Mouse (Mus musculus): Measurements from ENCODE around the gene Plekho2.

Gene Plekho2

GRCm38 (mm10) chr9:65579781-65580371 lies at the start of gene Plekho2:
Plekho2 (minus strand) TSS chr9:65580040.
- DNase-seq (ENCODE audit: low read depth) = peak; percentile 89

DNA sequence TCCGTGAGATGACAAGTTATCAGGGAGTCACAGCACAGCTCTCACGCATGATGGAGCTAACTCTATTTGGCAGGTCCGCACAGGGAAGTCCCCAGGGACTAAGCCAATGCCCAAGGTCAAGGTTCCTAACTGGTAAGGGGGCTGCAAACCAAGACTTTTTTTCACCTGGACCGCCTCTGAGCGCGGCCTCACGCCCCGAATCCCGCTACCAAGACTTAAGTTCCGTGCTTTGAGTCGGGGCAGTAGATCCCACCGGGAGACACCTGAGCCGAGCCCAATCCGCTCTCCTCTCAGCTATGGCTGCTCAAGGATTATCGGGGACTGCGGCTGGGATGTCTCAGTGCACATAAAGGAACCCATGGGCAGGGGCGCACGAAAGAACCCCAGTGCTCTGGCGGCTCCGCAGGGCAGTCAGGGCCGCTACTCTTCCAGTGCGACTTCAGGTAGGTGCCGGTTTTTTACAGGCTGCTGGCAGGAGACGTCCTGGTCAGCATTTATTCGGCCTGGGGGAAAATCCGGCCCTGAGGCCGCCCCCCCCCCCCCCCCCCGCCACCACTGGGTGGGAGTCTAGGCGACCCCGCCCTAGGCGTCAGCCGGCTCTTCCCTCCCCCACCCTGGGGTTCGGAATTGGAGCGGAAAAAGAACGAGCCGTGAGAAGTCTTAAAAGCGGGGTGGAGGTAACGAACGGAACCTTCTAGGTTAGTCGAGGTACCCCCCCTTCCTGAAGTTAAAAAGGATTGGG lies 49.4 kb upstream of the Plekho2 start, which contains the start of gene Rbpms2:
Gene Rbpms2 (plus strand): TSS at position 624 of the 742 bp plus-strand sequence.
- DNase-seq (ENCODE audit: low read depth) = no peak

DNA sequence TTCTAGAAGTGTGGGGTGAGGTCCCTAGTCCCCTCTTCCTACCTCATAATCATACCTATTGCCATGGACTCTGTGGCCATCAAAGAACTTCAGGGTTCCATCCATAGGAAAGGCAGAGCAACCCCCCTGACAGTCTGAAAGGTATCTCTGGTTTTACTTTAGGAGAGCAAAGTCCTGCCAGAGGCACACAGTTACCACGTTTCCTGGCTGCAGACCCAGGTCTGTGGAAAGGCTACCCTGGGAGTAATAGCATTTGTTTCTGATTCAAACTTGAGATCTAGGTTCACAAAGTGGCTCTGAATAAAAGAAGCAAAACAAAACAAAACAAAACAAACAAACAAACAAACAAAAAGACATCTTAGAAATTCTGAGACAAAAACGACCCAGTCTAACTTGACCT lies 44.4 kb upstream of the Plekho2 start:
- no peak for DNase-seq (ENCODE audit: low read depth)

- DNase-seq (ENCODE audit: low read depth) = no peak
Measured at GRCm38 (mm10) chr9:65622826-65623225, 43.0 kb upstream of the Plekho2 start.

DNA sequence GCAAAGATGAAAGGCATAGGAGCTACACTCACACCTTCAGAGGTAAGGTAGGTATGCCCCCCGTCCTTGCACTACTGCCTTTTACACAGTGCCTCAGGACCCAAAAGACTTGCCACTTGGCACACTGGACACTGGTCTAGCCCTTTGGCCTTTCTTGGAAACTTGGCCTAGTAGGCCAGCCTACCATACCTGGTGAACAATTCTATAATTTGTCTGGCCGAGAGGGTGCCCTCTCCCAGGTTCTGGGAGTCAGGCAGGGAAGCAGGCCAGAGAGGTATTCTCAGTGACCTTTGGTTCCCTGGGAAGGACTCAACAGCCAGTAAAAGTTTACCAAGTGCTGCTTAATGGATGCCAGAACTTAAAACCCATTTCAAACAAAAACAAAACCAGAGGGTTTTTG lies 41.8 kb upstream of the Plekho2 start:
- no peak for DNase-seq (ENCODE audit: low read depth)

DNA sequence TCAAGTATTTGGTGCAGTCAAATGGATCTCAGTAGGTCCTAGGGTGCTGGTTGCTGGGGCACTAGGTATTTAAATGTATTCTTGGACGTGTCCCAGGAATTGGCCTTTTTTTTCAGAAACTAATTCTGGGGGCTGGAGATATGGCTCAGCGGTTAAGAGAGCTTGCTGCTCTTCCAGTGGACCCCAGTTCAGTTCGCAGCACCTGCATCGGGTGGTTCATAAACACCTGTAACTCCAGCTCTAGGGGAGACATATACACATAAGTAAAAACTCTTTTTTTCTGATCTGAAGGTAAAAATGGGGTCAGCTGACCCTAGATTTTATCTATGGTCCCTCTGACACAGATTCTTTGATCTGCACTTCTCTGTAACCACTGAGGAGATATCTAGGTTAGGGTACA lies 41.4 kb upstream of the Plekho2 start:
- no peak for DNase-seq (ENCODE audit: low read depth)

DNA sequence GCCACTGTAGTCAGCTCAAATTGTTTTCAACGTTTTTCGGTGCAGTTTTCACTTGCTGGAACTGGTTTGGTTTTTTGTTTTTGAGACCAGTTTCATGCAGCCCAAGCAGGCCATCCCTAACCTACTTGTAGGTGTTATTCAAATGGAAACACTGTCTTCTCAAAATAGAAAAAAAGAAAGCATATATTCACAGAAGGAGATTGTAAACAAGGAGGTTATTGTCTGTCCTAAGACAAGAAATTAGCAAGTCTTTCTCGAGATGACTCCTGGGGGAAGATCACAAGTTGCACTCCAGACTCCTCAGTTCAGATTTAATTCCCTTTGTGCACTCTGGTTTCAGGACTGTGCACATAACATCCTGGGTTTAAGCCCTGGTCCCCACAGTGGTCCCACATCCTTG lies 39.5 kb upstream of the Plekho2 start:
- no peak for DNase-seq (ENCODE audit: low read depth)

- no peak for DNase-seq (ENCODE audit: low read depth)
Measured at GRCm38 (mm10) chr9:65613098-65613497, 33.3 kb upstream of the Plekho2 start.

DNA sequence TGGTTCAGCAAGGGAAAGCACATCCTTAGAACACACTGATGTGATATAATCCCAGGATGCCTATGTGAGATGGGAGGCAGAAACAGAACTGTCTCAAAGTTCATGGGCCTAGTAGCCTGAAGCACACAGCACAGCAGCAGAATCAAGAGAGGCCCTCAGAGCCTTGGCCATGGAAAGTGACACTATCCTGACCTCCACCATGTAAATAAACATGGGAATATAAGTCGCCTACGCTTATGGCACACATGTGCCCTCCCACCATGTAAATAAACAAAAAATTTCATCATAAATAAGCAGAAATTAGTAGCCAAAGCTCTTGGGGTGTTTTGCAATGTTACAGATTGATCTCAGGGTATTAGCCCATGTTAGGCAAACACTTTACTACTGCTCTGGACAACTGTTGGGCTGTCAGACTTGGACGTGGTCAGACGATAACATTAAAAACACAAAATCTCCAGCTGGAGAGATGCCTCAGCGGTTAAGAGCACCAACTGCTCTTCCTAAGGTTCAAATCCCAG lies 32.2 kb upstream of the Plekho2 start:
- DNase-seq (ENCODE audit: low read depth) = no peak

DNA sequence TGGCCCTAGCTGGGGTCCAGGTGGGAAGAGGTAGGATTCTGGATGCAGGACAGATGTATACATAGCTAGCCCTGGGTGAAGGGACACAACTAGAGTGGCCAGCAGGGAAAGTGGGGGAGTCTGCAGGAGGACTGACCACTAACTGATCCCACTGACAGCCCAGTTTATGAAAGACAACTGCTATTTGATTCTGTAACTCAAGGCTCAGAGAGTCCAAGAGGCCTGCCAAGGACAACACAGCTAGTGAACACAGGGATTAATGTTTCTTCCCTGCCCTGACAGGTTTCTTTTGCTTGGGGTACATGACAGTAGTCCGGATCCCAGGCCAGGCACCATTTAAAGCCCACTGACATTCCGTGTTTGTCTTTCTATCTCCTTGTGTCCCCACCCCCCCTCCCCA lies 27.3 kb upstream of the Plekho2 start:
- DNase-seq (ENCODE audit: low read depth) = no peak

- no peak for DNase-seq (ENCODE audit: low read depth)
Measured at GRCm38 (mm10) chr9:65606321-65607109, 26.7 kb upstream of the Plekho2 start.

GRCm38 (mm10) chr9:65605471-65606136 lies 25.8 kb upstream of the Plekho2 start:
- peak; percentile 87 for DNase-seq (ENCODE audit: low read depth)

DNA sequence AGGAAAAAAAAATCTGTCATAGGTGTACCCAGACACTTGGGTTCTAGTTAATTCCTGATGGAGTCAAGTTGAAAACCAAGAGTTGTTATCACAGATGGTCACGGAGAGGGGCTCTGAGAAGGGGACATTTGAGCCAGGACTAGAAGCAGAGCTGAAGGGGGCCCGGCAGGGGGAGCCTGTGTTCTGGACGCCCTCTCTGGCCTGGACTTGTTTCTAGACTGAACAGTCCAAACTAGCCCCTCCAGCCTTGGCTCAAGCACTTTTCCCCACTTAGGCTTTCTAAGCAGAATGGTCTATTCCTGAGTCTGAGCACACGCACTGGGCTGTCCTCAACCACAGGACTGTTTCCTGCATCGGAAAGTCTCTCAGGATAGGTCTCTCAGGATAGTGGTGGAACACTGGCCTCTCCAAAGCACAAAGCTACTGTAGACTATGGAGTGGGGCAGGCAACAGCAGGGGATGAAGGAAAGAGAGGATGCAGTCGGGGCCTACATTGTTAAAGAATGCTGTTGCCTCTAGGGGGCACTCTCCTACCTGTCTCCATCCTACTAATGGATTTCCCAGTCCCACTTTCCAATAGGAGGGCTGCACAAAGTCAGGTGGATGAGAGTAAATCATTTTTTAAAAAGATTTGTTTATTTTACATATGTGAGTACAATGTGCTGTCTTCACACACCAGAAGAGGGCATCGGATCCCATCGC lies 23.7 kb upstream of the Plekho2 start:
- DNase-seq (ENCODE audit: low read depth) = no peak

GRCm38 (mm10) chr9:65600951-65601350 lies 21.1 kb upstream of the Plekho2 start:
- DNase-seq (ENCODE audit: low read depth) = no peak

DNA sequence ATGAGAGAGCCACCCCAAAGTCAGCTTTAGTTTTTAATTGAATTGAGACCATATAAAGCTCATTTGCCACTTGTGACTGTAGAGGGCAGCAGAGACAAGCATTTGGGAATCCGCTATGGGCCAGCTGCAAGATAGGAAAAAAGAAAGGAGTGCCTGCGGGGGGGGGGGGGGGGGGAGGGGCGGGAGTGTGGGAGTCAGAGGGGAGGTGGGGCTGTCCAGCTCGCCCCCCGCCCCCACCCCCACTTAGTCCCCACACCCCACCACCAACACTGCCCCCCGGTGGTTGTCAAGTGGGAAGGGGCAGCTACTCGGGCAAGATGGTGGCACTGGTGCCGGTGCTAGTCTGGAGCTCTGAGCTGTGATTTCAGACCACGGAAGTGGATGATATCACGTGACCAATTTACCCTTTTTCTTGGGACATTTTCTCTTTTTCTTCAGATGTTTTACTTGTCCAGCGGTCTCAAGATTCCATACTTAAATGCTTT lies 19.0 kb upstream of the Plekho2 start:
- no peak for DNase-seq (ENCODE audit: low read depth)

- no peak for DNase-seq (ENCODE audit: low read depth)
Measured at GRCm38 (mm10) chr9:65593596-65593995, 13.8 kb upstream of the Plekho2 start.

GRCm38 (mm10) chr9:65592721-65593120 lies 12.9 kb upstream of the Plekho2 start:
- no peak for DNase-seq (ENCODE audit: low read depth)

DNA sequence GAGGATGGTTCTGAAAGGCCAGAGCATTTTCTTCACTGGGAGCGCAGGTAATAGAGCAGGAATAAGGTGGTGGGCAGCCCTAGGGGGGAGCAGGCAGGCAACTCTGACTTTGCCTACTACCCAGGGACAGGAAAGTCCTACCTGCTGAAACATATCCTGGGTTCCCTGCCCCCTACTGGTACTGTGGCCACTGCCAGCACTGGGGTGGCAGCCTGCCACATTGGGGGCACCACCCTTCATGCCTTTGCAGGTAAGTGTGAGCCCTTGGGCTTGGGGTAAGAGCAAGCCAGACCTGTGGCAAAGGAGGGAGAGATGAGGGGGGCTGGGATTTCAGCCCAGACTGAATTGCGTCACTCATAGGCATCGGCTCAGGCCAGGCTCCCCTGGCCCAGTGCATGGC lies 9.3 kb upstream of the Plekho2 start:
- no peak for DNase-seq (ENCODE audit: low read depth)

DNA sequence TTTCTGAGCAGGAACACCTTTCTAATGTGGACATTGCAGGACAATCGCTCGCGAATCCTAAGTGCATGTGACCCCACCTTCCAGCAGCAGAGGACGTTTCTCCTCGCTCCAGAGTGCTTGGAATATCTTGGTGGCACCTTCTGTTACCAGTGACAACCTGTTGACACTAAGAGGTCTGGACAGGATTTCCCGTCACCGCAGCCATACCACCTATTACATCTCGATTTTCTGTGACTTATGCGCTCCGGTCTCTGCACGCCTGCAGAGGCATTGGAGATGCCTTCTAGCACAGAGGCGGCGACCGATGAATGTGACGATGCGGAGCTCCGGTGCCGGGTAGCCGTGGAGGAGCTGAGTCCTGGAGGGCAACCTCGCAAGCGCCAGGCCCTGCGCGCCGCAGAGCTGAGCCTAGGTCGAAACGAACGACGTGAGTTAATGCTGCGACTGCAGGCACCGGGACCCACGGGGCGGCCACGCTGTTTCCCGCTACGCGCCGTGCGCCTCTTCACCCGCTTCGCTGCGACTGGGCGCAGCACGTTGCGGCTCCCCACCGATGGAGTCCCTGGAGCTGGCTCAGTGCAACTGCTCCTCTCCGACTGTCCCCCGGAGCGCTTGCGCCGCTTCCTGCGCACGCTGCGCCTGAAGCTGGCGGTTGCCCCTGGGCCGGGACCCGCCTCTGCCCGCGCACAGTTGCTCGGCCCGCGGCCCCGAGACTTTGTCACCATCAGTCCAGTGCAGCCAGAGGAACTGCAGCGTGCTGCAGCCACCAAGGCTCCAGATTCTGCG lies 7.9 kb upstream of the Plekho2 start:
- no peak for DNase-seq (ENCODE audit: low read depth)

- DNase-seq (ENCODE audit: low read depth) = no peak
Measured at GRCm38 (mm10) chr9:65587270-65587572, 7.4 kb upstream of the Plekho2 start.
